Mouse (Mus musculus) T-cell, adult 66 days (primary cell): ENCODE data around the gene Ankrd34a. TPM values are rescaled to one million over a fixed set of nuclear protein-coding genes. Genes with fewer than 3 reads are reported as not detected.

ENCODE experiments used
- total RNA-seq, 2 experiments: library from RNA; stranded (reverse); gene quantifications; 3 replicates in 1 of 2; 4 replicates in 1 of 2; pipeline ENCODE4 v1.2.4; 2023

Gene Ankrd34a
- not detected for total RNA-seq

DNA sequence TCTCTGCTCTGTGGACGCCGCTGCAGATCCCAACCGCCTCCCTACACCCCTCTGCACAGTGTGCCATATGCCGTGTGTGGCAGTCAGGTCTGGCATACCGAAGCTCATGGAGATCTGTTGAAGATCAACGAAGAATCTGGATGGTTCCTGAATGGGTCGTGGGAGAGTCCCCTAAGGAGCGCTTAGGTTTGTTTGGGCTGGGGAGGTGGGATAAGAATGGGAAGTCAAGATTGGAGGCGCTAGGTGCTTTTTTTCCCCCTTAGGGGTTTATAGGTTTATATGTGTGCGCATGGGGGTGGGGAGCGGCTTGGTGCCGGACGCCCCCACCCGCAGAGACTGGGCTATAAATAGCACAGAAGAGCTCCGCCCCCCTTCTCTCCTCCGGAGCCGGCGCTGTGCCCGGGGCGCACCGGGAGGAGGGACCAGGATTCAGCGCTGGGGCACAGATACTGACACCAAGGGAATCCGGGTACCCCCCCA is at the start of gene Ankrd34a:
Ankrd34a (plus strand) TSS at position 409 of the 480 bp plus-strand sequence.

DNA sequence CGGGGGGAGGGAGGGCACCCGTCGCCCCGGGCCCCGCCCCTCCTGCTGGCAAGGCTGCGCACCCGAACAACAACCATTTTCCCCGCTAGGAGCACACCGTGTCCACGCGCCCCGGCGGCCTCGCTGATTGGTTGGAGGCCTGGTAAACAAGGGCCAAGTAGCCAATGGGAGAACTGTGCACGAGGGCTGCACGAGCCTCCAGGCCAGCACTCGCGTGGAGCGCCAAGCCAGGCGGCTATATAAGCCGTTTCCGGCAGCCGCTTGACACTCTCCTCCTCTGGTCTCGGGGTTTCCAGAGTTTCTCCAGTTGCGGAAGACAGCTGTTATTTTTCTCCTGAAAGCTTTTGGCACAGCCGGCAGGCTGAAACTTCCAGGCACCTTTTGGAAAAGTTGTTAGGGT is 38.7 kb upstream of the Ankrd34a start, which contains the start of gene Txnip:
Txnip (plus strand) TSS at position 264 of the 400 bp plus-strand sequence.

DNA sequence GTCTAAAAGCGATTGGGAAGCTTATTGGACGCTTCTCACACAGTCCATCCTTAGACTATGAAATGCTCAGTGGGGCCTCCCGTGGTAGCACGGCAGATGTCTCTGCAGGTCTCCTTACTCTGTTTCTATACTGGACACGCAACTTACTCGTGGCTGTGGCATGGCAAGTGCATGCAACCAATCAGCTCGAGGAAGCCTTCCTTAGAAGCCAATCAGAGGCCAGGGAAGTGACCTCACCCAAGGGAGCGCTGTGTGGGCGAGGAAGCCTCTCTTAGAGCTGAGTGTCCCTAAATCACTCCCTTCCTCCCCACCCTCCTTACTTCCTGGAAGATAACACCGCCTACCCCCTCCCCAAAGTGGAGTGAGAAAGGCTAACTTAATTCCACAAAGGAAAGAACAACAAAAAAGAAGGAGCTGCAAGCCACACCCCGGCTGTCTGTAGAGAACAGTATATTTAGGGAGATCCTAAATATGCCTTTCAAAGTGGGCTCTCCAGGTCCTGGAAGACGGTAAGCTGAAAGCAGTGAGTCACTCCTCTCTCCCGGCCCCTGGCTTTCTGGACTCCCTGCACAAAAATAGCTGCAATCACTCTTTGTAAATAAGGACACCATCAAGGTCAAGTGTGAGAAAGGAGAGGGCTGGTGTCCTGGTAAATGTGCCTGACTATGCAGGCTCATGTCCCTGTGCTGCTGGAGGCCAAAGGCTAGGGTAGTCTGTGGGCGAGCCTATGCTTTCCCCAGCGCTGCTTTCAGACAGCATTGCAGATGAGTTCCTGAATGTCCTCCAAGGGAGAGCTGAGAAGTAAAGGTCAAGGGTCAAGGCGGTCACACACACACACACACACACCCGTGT is 19.5 kb upstream of the Ankrd34a start, which contains the start of gene Gm16253:
Gm16253 (plus strand) TSS at position 295 of the 852 bp plus-strand sequence.

DNA sequence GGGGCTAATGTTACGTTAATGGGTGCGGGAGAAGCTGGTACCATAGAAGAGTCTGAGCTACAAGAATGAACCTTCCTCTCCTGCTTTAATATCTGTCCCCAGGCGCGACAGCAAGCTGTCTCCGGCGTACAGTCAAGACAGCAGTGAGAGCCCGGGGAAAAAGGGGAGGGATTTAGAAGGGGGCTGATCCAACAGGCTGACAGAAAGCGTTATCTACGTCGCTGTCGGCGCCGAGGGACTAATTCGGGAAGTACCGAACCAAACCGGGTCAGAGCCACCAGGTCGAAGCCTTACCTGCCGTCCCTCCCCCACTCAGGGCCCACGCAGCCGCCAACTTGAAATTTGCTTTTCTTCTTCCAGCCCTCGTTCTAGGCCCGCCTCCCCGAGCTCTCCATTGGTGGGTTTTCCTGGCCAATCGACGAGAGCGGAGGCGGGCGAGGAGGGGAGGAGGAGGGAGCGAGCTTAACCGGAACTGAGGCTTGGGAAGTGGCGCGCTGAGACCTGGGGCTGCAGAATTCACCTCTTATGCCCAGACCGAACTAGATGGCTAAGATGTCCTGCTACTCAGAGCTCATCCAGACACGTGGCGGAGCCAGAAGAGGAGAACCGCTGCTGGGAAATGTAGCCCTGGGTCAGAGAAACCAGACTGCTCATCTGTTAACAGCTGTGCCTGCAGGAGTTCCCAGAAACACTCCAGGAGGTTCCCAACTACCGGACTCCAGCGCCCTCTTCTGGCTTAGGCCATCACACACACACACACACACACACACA is 2.5 kb upstream of the Ankrd34a start, which contains the start of gene Polr3gl:
Polr3gl (minus strand) TSS at position 392 of the 771 bp plus-strand sequence.

DNA sequence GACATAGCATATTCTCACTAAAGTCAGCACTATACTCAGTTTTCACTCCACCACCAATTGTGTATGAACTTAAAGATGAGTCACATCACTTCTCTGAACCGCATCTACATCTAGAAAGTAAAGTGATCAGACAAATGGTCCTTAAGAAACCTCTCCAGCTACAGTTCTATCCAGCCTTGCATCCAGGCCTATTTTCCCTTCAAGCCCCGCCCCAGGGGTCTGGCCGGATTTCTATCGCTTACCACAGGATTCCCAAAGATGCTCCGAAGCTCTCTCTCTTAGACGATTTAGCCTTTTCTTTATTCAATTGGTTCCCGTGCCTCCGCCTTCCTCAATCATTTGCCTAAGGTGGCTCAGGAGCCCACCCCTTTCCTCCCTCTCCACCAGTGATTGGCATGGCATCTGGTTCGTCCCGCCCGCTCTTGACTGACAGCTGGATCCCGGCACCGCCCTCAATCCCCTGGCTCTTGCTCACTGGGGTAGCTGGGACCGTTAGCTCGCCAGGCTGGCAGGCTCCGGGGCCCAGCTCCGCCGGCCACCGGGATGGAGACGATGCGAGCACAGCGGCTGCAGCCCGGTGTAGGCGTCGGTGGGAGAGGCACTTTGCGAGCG is 4.3 kb downstream of the Ankrd34a start, which contains the start of gene Lix1l:
Lix1l (plus strand) TSS at position 511 of the 612 bp plus-strand sequence.

DNA sequence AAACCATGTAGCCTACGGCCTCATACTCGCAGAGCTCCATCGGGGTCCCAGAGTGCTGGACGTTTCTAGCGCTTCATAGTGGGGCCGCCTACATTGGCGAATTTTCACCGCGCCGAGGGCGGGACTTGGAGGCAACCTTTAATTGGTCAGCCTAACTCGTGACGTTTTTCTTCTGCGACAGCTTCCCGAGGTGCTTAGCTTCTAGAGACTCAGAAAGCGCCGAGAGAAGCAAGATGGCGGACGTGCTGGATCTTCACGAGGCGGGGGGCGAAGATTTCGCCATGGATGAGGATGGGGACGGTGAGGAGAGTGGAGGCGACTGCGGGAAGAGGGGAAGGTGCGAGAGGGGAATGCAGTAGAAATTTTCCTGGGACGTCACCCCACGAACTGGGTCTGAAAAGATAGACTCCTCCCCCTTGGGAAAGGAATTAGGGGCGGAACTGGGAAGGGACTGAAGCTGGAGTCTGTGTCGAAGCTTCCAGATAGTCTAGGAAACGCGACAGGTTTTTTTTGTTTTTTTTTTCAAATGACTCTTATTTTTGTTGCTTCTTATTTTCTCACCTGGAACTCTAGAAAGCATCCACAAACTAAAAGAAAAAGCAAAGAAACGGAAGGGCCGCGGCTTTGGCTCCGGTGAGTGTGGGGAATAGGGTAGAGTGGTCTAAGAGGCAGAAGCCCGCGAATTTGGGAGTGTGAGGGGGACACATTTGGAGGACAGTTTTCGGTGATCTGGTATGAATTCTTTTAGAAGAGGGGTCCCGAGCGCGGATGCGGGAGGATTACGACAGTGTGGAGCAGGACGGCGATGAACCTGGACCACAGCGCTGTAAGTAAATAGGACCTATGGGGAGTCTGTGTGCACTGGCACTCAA is 33.5 kb downstream of the Ankrd34a start, which contains the start of gene Rbm8a:
Rbm8a (plus strand) TSS at position 205 of the 872 bp plus-strand sequence.

DNA sequence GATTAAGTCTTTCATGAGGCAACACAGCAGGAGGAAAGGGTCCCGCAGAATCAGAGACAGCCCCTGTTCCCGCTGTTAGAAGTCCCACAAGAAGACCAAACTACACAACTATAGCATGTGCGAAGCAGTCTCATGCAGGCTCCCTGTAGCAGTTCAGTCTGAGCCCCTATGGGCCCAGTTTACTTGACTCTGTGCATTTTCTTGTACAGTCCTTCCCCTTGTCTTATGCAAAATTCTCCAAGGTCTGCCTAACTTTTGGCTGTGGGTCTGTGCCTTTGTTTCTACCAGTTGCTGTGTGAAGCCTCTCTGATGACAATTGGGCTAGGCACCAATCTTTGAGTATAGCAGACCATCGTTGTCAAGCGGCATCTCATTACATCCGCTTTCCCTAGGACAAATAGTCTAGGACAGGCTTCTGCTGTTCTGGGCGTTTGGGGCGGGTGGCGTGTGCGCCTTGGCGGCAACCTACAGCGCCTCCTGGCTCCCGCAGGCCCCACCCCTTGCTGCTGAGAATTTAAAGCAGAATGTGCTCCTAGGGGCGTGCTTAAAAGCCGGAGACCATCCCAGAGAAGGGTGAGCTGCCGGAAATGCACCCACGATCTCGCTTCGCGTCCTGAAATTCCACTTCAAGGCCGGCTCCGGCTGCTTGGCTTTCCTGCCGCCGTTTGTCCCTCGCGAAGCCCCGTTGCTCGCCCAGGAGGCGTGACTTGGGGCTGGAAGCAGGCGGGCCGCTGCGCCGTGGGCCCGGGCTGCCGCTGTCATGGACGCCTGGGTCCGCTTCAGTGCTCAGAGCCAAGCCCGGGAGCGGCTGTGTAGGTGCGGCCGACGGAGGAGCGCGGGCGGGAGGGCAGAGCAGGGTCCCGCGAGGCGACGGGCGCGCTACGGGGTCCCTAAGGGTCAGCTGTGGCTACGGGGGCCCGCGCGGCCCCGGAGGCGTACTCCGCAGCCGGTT is 38.8 kb downstream of the Ankrd34a start, which contains the start of the genes Pex11b and Gm42957:
Pex11b (plus strand) TSS at position 449 of the 952 bp plus-strand sequence.
Gm42957 (plus strand) TSS at position 547 of the 952 bp plus-strand sequence.

DNA sequence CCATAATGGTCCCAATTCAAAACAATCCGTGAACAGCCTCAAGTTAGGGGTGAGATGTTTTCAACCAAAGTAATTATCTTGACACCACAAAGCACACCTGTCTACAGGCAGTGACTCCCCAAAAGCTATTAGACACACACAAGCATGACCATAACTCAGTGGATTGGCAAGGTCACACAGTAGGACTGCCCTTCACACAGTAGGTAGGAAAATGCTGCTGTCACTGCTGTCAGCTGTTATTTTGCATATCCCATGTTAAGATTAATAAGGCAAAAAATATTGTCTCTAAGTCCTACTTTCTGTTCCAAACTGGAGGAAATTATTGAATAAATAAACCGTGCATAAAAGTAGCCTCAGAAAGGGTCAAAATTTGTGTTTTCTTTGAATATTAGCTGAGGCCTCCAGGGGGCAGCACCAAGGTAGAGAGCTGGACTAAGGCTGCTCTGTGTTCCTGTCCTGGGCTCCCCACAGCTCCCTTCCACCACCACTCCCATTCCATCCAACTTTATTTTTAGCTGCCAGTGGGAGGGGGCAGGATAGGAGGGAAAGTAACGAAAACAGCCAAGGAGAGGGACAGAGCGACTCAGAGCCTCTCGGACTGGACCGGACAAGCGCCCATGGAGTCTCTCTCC is 48.7 kb downstream of the Ankrd34a start, which contains the start of gene Itga10:
Itga10 (plus strand) TSS at position 567 of the 632 bp plus-strand sequence.

Other genes with a start within 250 kb of the Ankrd34a start
- gene BC107364, start 144.3 kb upstream of the Ankrd34a start, total RNA-seq = not detected
- not detected for gene Hfe2, start 71.5 kb upstream of the Ankrd34a start, total RNA-seq
- gene Txnip, start 38.7 kb upstream of the Ankrd34a start, total RNA-seq = 100 to 1,000 TPM; 532 to 583 TPM
- gene Gm16253, start 19.7 kb upstream of the Ankrd34a start, total RNA-seq = not detected
- gene Polr3gl, start 2.5 kb upstream of the Ankrd34a start, total RNA-seq = 10 to 100 TPM; 28.1 to 36.3 TPM
- gene Lix1l, start 4.5 kb downstream of the Ankrd34a start, total RNA-seq = under 1 TPM in 1 of 2 experiments, not detected in 1; 0.50 TPM
- 10 to 100 TPM; 84.7 to 87.2 TPM for gene Rbm8a, start 33.3 kb downstream of the Ankrd34a start, total RNA-seq
- 10 to 100 TPM; 20.8 to 23.0 TPM for gene Pex11b, start 38.7 kb downstream of the Ankrd34a start, total RNA-seq
- under 1 TPM; 0.29 to 0.39 TPM for gene Gm42957, start 38.8 kb downstream of the Ankrd34a start, total RNA-seq
- 1 to 10 TPM; 2.1 to 2.9 TPM for gene Itga10, start 48.9 kb downstream of the Ankrd34a start, total RNA-seq
- gene Ankrd35, start 73.5 kb downstream of the Ankrd34a start, total RNA-seq = under 1 TPM in 1 of 2 experiments, not detected in 1; 0.15 TPM
- gene Pias3, start 99.7 kb downstream of the Ankrd34a start, total RNA-seq = 10 to 100 TPM; 21.5 to 23.0 TPM
- 1 to 10 TPM; 2.7 to 4.4 TPM for gene Nudt17, start 111.9 kb downstream of the Ankrd34a start, total RNA-seq
- 10 to 100 TPM; 65.6 TPM for gene Polr3c, start 131.0 kb downstream of the Ankrd34a start, total RNA-seq
- 10 to 100 TPM; 49.3 to 52.8 TPM for gene Rnf115, start 131.0 kb downstream of the Ankrd34a start, total RNA-seq
- gene Pdzk1, start 232.6 kb downstream of the Ankrd34a start, total RNA-seq = 1 to 10 TPM in 1 of 2 experiments, not detected in 1; 1.3 TPM
- gene Cd160, start 232.7 kb downstream of the Ankrd34a start, total RNA-seq = 10 to 100 TPM; 20.5 to 27.5 TPM